Mouse (Mus musculus): ENCODE measurements at regions not wholly inside any gene's neighbourhood (a gene's known extent, or its start where the extent isn't known, plus 50 kb on each side); places are given as distances from the start of the nearest gene placed in this dataset.

GRCm38 (mm10) chr4:7145756-7146155 is 1093.1 kb downstream of the Car8 start:
- Histone ChIP-seq H3K4me1 (ENCODE audit: control insufficient read depth, insufficient read depth, low read length) (peaks cover 7% of the 10 kb centered on the region; the same call in 1 of the 2 replicates), H3K4me3 (ENCODE audit: insufficient read depth, low read depth, low read length) (no peak overlapping the region), H3K36me3 (ENCODE audit: control insufficient read depth, insufficient read depth, low read length) (no peaks in the 10 kb centered on the region), H3K27me3 (replicated peaks; ENCODE audit: control insufficient read depth, insufficient read depth, low read length) (no peaks in the 10 kb centered on the region), H3K27ac (ENCODE audit: insufficient read depth, low read depth, low read length) (no peak overlapping the region)
- no peak for DNase-seq
- 79% methylated on average over 2 of the region's 2 CpGs for WGBS
- TF ChIP-seq CTCF (conservative IDR thresholded peaks at IDR 0.05; ENCODE audit: insufficient read depth, insufficient read length, low read depth, low read length): no peak
- TF ChIP-seq POLR2A (IDR thresholded peaks at IDR 0.05; ENCODE audit: low read depth, low read length): no peak

- Histone ChIP-seq H3K4me1 (ENCODE audit: control insufficient read depth, insufficient read depth, low read length) (peaks cover 7% of the 10 kb centered on the region; the same call in 1 of the 2 replicates), H3K27ac (ENCODE audit: insufficient read depth, low read depth, low read length) (peak overlapping the region; percentile 92), H3K4me3 (ENCODE audit: insufficient read depth, low read depth, low read length) (no peak overlapping the region), H3K36me3 (ENCODE audit: control insufficient read depth, insufficient read depth, low read length) (no peaks in the 10 kb centered on the region), H3K27me3 (replicated peaks; ENCODE audit: control insufficient read depth, insufficient read depth, low read length) (no peaks in the 10 kb centered on the region)
- DNase-seq: peak; percentile 80
- no peak for TF ChIP-seq POLR2A (IDR thresholded peaks at IDR 0.05; ENCODE audit: low read depth, low read length)
- no peak for TF ChIP-seq CTCF (conservative IDR thresholded peaks at IDR 0.05; ENCODE audit: insufficient read depth, insufficient read length, low read depth, low read length)
These were observed 1094.6 kb downstream of the Car8 start for GRCm38 (mm10) chr4:7144215-7144614.

- Histone ChIP-seq H3K4me1 (ENCODE audit: control insufficient read depth, insufficient read depth, low read length) (peaks cover 7% of the 10 kb centered on the region; the same call in 1 of the 2 replicates), H3K4me3 (ENCODE audit: insufficient read depth, low read depth, low read length) (no peak overlapping the region), H3K36me3 (ENCODE audit: control insufficient read depth, insufficient read depth, low read length) (no peaks in the 10 kb centered on the region), H3K27ac (ENCODE audit: insufficient read depth, low read depth, low read length) (peak overlapping the region; percentile 92), H3K27me3 (replicated peaks; ENCODE audit: control insufficient read depth, insufficient read depth, low read length) (no peaks in the 10 kb centered on the region)
- DNase-seq: peak; percentile 67
- 32% methylated on average over 2 of the region's 2 CpGs for WGBS
- TF ChIP-seq POLR2A (IDR thresholded peaks at IDR 0.05; ENCODE audit: low read depth, low read length) (no peak), CTCF (conservative IDR thresholded peaks at IDR 0.05; ENCODE audit: insufficient read depth, insufficient read length, low read depth, low read length) (no peak)
These were observed 1095.2 kb downstream of the Car8 start for GRCm38 (mm10) chr4:7143676-7144075.

GRCm38 (mm10) chr4:7142781-7143180 is 1096.1 kb downstream of the Car8 start:
- 90% methylated on average over 6 of the region's 6 CpGs for WGBS
- Histone ChIP-seq H3K4me3 (ENCODE audit: insufficient read depth, low read depth, low read length) (no peak overlapping the region), H3K27me3 (replicated peaks; ENCODE audit: control insufficient read depth, insufficient read depth, low read length) (no peaks in the 10 kb centered on the region), H3K27ac (ENCODE audit: insufficient read depth, low read depth, low read length) (no peak overlapping the region), H3K4me1 (ENCODE audit: control insufficient read depth, insufficient read depth, low read length) (peaks cover 7% of the 10 kb centered on the region; the same call in 1 of the 2 replicates), H3K36me3 (ENCODE audit: control insufficient read depth, insufficient read depth, low read length) (no peaks in the 10 kb centered on the region)
- no peak for DNase-seq
- no peak for TF ChIP-seq POLR2A (IDR thresholded peaks at IDR 0.05; ENCODE audit: low read depth, low read length)
- no peak for TF ChIP-seq CTCF (conservative IDR thresholded peaks at IDR 0.05; ENCODE audit: insufficient read depth, insufficient read length, low read depth, low read length)

GRCm38 (mm10) chr4:7112159-7112558 is 1126.7 kb downstream of the Car8 start:
- DNase-seq: no peak
- Histone ChIP-seq H3K4me3 (ENCODE audit: insufficient read depth, low read depth, low read length) (no peak overlapping the region), H3K27me3 (replicated peaks; ENCODE audit: control insufficient read depth, insufficient read depth, low read length) (no peaks in the 10 kb centered on the region), H3K4me1 (ENCODE audit: control insufficient read depth, insufficient read depth, low read length) (no peaks in the 10 kb centered on the region), H3K36me3 (ENCODE audit: control insufficient read depth, insufficient read depth, low read length) (no peaks in the 10 kb centered on the region), H3K27ac (ENCODE audit: insufficient read depth, low read depth, low read length) (no peak overlapping the region)
- TF ChIP-seq CTCF (conservative IDR thresholded peaks at IDR 0.05; ENCODE audit: insufficient read depth, insufficient read length, low read depth, low read length): no peak
- WGBS: 54% methylated on average over 4 of the region's 4 CpGs

DNA sequence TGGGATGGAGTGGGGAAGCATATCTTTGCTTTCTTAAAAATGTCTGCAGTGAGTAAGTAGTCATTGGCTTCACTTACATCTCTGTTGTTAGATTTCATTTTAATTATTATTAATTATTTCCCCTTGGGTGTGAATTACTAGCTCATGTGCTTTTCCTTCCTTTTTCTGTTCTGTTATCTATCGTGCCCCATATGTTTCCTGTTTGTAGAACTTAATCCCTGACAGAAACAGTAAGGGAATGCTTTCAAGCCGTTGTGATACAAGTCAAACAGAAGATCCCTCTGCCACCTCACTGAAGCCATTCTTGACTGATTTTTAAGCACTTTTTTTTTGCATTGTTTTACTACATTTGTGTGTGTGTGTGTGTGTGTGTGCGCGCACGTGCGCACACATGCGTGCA is 1145.9 kb downstream of the Car8 start:
- TF ChIP-seq CTCF (conservative IDR thresholded peaks at IDR 0.05; ENCODE audit: insufficient read depth, insufficient read length, low read depth, low read length) (no peak), POLR2A (IDR thresholded peaks at IDR 0.05; ENCODE audit: low read depth, low read length) (no peak)
- DNase-seq: no peak
- H3K4me3 ChIP-seq (ENCODE audit: insufficient read depth, low read depth, low read length): no peak overlapping the region
- WGBS: 82% methylated on average over 7 of the region's 7 CpGs
- no peaks in the 10 kb centered on the region for H3K4me1 ChIP-seq (ENCODE audit: control insufficient read depth, insufficient read depth, low read length)
- H3K27me3 ChIP-seq (replicated peaks; ENCODE audit: control insufficient read depth, insufficient read depth, low read length): no peaks in the 10 kb centered on the region
- H3K27ac ChIP-seq (ENCODE audit: insufficient read depth, low read depth, low read length): no peak overlapping the region
- H3K36me3 ChIP-seq (ENCODE audit: control insufficient read depth, insufficient read depth, low read length): no peaks in the 10 kb centered on the region

GRCm38 (mm10) chr4:7091201-7091814 is 1147.5 kb downstream of the Car8 start:
- Histone ChIP-seq H3K27ac (ENCODE audit: insufficient read depth, low read depth, low read length) (no peak overlapping the region), H3K4me3 (ENCODE audit: insufficient read depth, low read depth, low read length) (no peak overlapping the region), H3K27me3 (replicated peaks; ENCODE audit: control insufficient read depth, insufficient read depth, low read length) (no peaks in the 10 kb centered on the region), H3K36me3 (ENCODE audit: control insufficient read depth, insufficient read depth, low read length) (no peaks in the 10 kb centered on the region), H3K4me1 (ENCODE audit: control insufficient read depth, insufficient read depth, low read length) (no peaks in the 10 kb centered on the region)
- DNase-seq: no peak
- TF ChIP-seq POLR2A (IDR thresholded peaks at IDR 0.05; ENCODE audit: low read depth, low read length): no peak
- TF ChIP-seq CTCF (conservative IDR thresholded peaks at IDR 0.05; ENCODE audit: insufficient read depth, insufficient read length, low read depth, low read length): no peak
